Mouse (Mus musculus): ENCODE results near the gene Riok1.

DNA sequence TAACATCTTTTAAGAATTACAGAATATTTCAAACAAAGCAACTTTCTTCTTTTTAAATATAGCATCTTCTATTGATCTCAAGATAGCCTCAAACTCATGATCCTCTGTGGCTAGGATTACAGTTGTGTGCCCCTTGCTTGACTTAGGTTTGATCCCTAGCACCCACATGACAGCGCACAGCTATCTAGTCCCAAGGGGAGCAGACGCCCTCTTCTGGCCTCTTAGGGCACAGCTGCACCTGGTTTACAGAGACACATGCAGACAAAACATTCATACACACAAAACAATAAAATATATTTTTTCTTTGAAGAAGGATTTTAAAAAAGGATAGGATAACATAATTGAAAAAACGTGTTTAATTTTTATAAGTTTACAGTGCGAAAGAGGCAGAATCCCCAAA lies 10.9 kb upstream of the Riok1 start:
- TF ChIP-seq POLR2A (IDR thresholded peaks at IDR 0.05; ENCODE audit: low read depth, low read length) = no peak
- TF ChIP-seq CTCF (IDR thresholded peaks at IDR 0.05; ENCODE audit: borderline replicate concordance, insufficient read depth, low read length) = 0 out of 2 replicates have a peak, but pooled peaks have one; percentile 10

Data from embryonic fibroblast, embryonic 13.5 days (primary cell).